Mouse (Mus musculus) CD4-positive naive resting alpha-beta T cell, adult 57 days (primary cell): Measurements from ENCODE around the gene Taar9. TPM values are rescaled to one million over a fixed set of nuclear protein-coding genes. Genes with fewer than 3 reads are reported as not detected.

ENCODE experiments used
- total RNA-seq: library from RNA; stranded (reverse); gene quantifications from one replicate; pipeline ENCODE4 v1.2.4, GENCODE M21; 2023

The Taar9 gene
- not detected for total RNA-seq

GRCm38 (mm10) chr10:24109434-24109833 lies at the start of gene Taar9:
Gene Taar9 (minus strand): TSS chr10:24109534.

GRCm38 (mm10) chr10:24149135-24149781 lies 39.9 kb upstream of the Taar9 start, which contains the start of gene Stx7:
Gene Stx7 (plus strand): TSS chr10:24149302.

GRCm38 (mm10) chr10:24101812-24102211 lies 7.5 kb downstream of the Taar9 start, which contains the start of gene Taar8c:
Gene Taar8c (minus strand): TSS chr10:24101912.

GRCm38 (mm10) chr10:24092194-24092593 lies 17.1 kb downstream of the Taar9 start, which contains the start of gene Taar8b:
Gene Taar8b (minus strand): TSS chr10:24092294.

GRCm38 (mm10) chr10:24076200-24076599 lies 33.1 kb downstream of the Taar9 start, which contains the start of gene Taar8a:
Gene Taar8a (plus strand): TSS chr10:24076500.

Other genes with a start within 250 kb of the Taar9 start
- gene Vnn1, start 214.8 kb downstream of the Taar9 start, total RNA-seq = not detected
- not detected for gene Taar1, start 189.2 kb downstream of the Taar9 start, total RNA-seq
- not detected for gene Taar2, start 171.0 kb downstream of the Taar9 start, total RNA-seq
- not detected for gene Taar3, start 160.0 kb downstream of the Taar9 start, total RNA-seq
- gene Taar4, start 149.0 kb downstream of the Taar9 start, total RNA-seq = not detected
- not detected for gene Taar5, start 138.8 kb downstream of the Taar9 start, total RNA-seq
- not detected for gene Taar6, start 123.9 kb downstream of the Taar9 start, total RNA-seq
- not detected for gene Taar7a, start 116.1 kb downstream of the Taar9 start, total RNA-seq
- not detected for gene Taar7b, start 109.6 kb downstream of the Taar9 start, total RNA-seq
- gene Taar7d, start 82.3 kb downstream of the Taar9 start, total RNA-seq = not detected
- gene Taar7e, start 71.9 kb downstream of the Taar9 start, total RNA-seq = not detected
- not detected for gene Taar7f, start 60.0 kb downstream of the Taar9 start, total RNA-seq
- gene Taar8a, start 33.0 kb downstream of the Taar9 start, total RNA-seq = not detected
- gene Taar8b, start 17.2 kb downstream of the Taar9 start, total RNA-seq = not detected
- gene Taar8c, start 7.6 kb downstream of the Taar9 start, total RNA-seq = not detected
- 30.6 TPM for gene Stx7, start 39.8 kb upstream of the Taar9 start, total RNA-seq
- gene Moxd1, start 114.0 kb upstream of the Taar9 start, total RNA-seq = not detected